Mouse (Mus musculus): ENCODE measurements around the gene Tanc2. TPM values are rescaled to one million over a fixed set of nuclear protein-coding genes. Genes with fewer than 3 reads are reported as not detected.

Tanc2 gene
- polyA plus RNA-seq, 1 experiment from 2014 or later = 52.9 TPM

- no peak overlapping the region for H3K9ac ChIP-seq
- no peak for ATAC-seq (ENCODE audit: low FRiP score)
- no peak for DNase-seq (ENCODE audit: low spot score)
- peaks cover 57% of the 10 kb centered on the region for H3K36me3 ChIP-seq (replicated peaks; ENCODE audit: control insufficient read depth, insufficient read depth)
- no peaks in the 10 kb centered on the region for H3K27me3 ChIP-seq (ENCODE audit: control insufficient read depth, insufficient read depth, low read length)
- no peaks in the 10 kb centered on the region for H3K9me3 ChIP-seq (ENCODE audit: control insufficient read depth, low read length)
- no peaks in the 10 kb centered on the region for H3K4me1 ChIP-seq (replicated peaks; ENCODE audit: control insufficient read depth, insufficient read depth, low read length)
- H3K4me2 ChIP-seq (replicated peaks) = no peak overlapping the region
- no peak overlapping the region for H3K27ac ChIP-seq
- H3K4me3 ChIP-seq (replicated peaks; ENCODE audit: low read length) = no peak overlapping the region
- 88% methylated on average over 1 of the region's 1 CpGs for WGBS
These were observed 317.6 kb downstream of the Tanc2 start for GRCm38 (mm10) chr11:105907381-105907780.

DNA sequence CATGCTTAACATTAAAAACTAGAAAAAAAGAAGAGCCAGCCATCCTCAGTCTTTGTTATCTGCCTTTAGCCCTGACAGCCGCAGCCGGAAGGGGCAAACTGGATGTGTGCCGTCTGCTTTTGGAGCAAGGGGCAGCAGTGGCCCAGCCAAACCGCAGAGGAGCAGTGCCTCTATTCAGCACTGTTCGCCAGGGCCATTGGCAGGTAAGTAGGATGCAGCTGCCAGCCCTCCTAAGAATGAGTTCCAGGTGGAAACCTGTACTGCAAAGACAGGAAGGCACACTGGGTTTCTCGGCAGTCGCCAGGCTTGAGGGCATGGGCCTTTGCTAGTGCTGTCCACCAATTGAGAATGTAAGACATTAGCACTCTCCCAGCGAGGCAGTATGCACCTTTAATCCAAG lies 319.1 kb downstream of the Tanc2 start:
- no peak overlapping the region for H3K4me3 ChIP-seq (replicated peaks; ENCODE audit: low read length)
- no peaks in the 10 kb centered on the region for H3K27me3 ChIP-seq (ENCODE audit: control insufficient read depth, insufficient read depth, low read length)
- ATAC-seq (ENCODE audit: low FRiP score) = no peak
- H3K9me3 ChIP-seq (ENCODE audit: control insufficient read depth, low read length) = no peaks in the 10 kb centered on the region
- peaks cover 55% of the 10 kb centered on the region for H3K36me3 ChIP-seq (replicated peaks; ENCODE audit: control insufficient read depth, insufficient read depth)
- no peak for DNase-seq (ENCODE audit: low spot score)
- H3K9ac ChIP-seq = no peak overlapping the region
- no peak overlapping the region for H3K27ac ChIP-seq
- no peak overlapping the region for H3K4me2 ChIP-seq (replicated peaks)
- 87% methylated on average over 8 of the region's 8 CpGs for WGBS
- no peaks in the 10 kb centered on the region for H3K4me1 ChIP-seq (replicated peaks; ENCODE audit: control insufficient read depth, insufficient read depth, low read length)

DNA sequence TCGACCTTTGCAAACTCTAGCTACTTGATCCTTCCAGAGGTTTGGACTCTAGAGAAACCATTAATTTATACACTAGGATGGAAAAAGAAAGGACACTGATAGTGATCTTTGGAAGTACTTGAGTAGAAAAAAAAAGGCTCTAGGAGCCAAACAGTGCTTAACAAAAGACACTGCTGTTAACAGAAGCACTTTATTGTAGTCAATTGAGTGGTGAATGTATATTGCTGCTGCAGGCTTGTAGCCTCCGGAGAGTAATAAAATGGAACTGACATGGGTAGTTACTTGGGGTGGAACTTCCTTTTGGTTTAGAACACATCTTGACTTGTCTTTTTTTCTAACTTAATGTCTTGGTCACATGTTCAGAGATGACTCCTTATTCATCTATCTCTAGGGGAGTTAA lies 319.8 kb downstream of the Tanc2 start:
- Histone ChIP-seq H3K27ac (no peak overlapping the region), H3K36me3 (replicated peaks; ENCODE audit: control insufficient read depth, insufficient read depth) (peaks cover 55% of the 10 kb centered on the region), H3K4me3 (replicated peaks; ENCODE audit: low read length) (no peak overlapping the region), H3K4me1 (replicated peaks; ENCODE audit: control insufficient read depth, insufficient read depth, low read length) (no peaks in the 10 kb centered on the region), H3K9ac (no peak overlapping the region), H3K4me2 (replicated peaks) (no peak overlapping the region), H3K9me3 (ENCODE audit: control insufficient read depth, low read length) (no peaks in the 10 kb centered on the region), H3K27me3 (ENCODE audit: control insufficient read depth, insufficient read depth, low read length) (no peaks in the 10 kb centered on the region)
- no peak for DNase-seq (ENCODE audit: low spot score)
- 55% methylated on average over 2 of the region's 2 CpGs for WGBS
- ATAC-seq (ENCODE audit: low FRiP score) = no peak

- Histone ChIP-seq H3K4me3 (replicated peaks; ENCODE audit: low read length) (no peak overlapping the region), H3K4me2 (replicated peaks) (no peak overlapping the region), H3K9me3 (ENCODE audit: control insufficient read depth, low read length) (no peaks in the 10 kb centered on the region), H3K36me3 (replicated peaks; ENCODE audit: control insufficient read depth, insufficient read depth) (peaks cover 63% of the 10 kb centered on the region), H3K27me3 (ENCODE audit: control insufficient read depth, insufficient read depth, low read length) (no peaks in the 10 kb centered on the region), H3K4me1 (replicated peaks; ENCODE audit: control insufficient read depth, insufficient read depth, low read length) (no peaks in the 10 kb centered on the region), H3K9ac (no peak overlapping the region), H3K27ac (peak overlapping the region; percentile 11; the same call in 1 of the 2 replicates)
- DNase-seq (ENCODE audit: low spot score) (no peak), ATAC-seq (ENCODE audit: low FRiP score) (no peak)
These were observed 321.4 kb downstream of the Tanc2 start for GRCm38 (mm10) chr11:105911149-105911548.

DNA sequence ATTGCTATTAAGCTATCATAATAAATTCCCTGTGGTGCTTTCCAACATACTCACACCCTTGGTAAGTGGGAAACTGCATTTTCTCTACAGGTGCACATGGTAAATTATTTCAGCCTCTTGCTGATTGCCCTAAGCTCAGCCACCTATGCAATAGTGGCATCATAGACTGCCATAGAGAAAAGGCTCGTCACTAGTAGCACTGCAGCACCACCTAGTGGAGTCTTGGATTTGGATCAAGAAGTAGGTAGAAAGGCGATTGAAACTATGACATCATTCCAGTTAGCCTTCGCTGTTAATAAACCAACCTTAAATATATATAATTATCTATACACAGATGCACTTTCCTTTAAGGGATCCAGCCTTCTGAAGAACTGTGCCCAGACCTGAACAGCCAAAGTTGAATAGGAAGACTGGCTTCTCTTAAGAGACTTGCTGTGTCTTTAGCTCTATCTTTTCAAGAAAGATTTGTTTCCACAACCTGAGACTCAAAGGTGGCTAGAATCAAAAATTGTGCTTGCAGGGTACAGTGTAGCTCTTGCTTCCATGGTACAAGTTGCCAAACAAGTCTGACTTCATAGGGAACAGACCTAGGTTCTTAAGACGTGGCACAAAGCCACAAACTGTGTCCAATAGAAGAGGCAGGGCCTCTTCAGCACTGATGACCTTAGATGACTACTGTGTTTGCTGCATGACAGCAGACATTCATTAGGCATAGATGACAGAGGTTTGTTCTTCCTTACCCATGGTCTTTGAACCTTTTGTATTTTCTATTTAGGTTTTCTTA lies 322.0 kb downstream of the Tanc2 start:
- 0 out of 2 replicates have a peak, but pooled peaks have one; percentile 59 for ATAC-seq (ENCODE audit: low FRiP score)
- H3K9me3 ChIP-seq (ENCODE audit: control insufficient read depth, low read length) = no peaks in the 10 kb centered on the region
- H3K4me1 ChIP-seq (replicated peaks; ENCODE audit: control insufficient read depth, insufficient read depth, low read length) = no peaks in the 10 kb centered on the region
- H3K9ac ChIP-seq = no peak overlapping the region
- peak; percentile 92 for DNase-seq (ENCODE audit: low spot score)
- no peak overlapping the region for H3K4me3 ChIP-seq (replicated peaks; ENCODE audit: low read length)
- H3K27ac ChIP-seq = peak overlapping the region; percentile 11; the same call in 1 of the 2 replicates
- H3K27me3 ChIP-seq (ENCODE audit: control insufficient read depth, insufficient read depth, low read length) = no peaks in the 10 kb centered on the region
- no peak overlapping the region for H3K4me2 ChIP-seq (replicated peaks)
- peaks cover 70% of the 10 kb centered on the region for H3K36me3 ChIP-seq (replicated peaks; ENCODE audit: control insufficient read depth, insufficient read depth)
- WGBS = 33% methylated on average over 4 of the region's 4 CpGs

GRCm38 (mm10) chr11:105913580-105913979 lies 323.8 kb downstream of the Tanc2 start:
- H3K4me1 ChIP-seq (replicated peaks; ENCODE audit: control insufficient read depth, insufficient read depth, low read length) = no peaks in the 10 kb centered on the region
- peaks cover 77% of the 10 kb centered on the region for H3K36me3 ChIP-seq (replicated peaks; ENCODE audit: control insufficient read depth, insufficient read depth)
- H3K4me3 ChIP-seq (replicated peaks; ENCODE audit: low read length) = no peak overlapping the region
- no peak for DNase-seq (ENCODE audit: low spot score)
- no peak for ATAC-seq (ENCODE audit: low FRiP score)
- no peak overlapping the region for H3K4me2 ChIP-seq (replicated peaks)
- no peaks in the 10 kb centered on the region for H3K9me3 ChIP-seq (ENCODE audit: control insufficient read depth, low read length)
- no peak overlapping the region for H3K9ac ChIP-seq
- no peak overlapping the region for H3K27ac ChIP-seq
- 43% methylated on average over 5 of the region's 5 CpGs for WGBS
- no peaks in the 10 kb centered on the region for H3K27me3 ChIP-seq (ENCODE audit: control insufficient read depth, insufficient read depth, low read length)

DNA sequence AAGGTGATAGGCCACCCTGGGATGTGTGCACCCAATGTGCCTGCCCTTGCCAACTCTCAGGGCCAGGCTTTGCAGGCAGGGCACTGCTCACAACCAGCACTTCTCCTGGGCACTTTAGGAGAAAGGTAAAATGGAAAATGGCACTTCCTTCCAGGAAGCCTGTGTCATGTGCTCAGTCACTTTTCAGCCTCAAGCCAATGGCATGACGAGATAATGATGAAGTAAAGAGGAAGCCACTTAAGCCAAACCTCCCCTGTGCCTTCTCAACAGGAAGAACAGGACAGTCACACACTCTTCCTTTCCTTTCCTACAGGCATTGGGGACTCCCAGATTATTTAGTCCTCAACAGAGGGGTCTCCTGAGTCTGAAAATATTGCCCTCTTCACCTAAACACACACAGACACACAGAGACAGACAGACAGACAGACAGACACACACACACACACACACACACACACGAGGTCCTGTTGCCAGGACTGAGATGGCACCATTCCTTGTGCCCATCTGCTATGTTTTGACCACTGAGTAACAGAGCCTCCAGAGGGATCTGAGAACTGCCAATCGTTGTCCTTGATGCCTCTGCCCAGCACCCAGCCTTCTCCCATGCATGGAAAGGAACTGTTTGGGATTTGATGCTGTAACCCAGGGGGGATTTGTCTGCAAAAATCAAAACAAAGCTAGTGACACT lies 330.5 kb downstream of the Tanc2 start:
- WGBS = 74% methylated on average over 3 of the region's 3 CpGs
- no peak for DNase-seq (ENCODE audit: low spot score)
- no peaks in the 10 kb centered on the region for H3K4me1 ChIP-seq (replicated peaks; ENCODE audit: control insufficient read depth, insufficient read depth, low read length)
- H3K9ac ChIP-seq = no peak overlapping the region
- H3K4me3 ChIP-seq (replicated peaks; ENCODE audit: low read length) = no peak overlapping the region
- no peak overlapping the region for H3K4me2 ChIP-seq (replicated peaks)
- H3K9me3 ChIP-seq (ENCODE audit: control insufficient read depth, low read length) = no peaks in the 10 kb centered on the region
- H3K27ac ChIP-seq = no peak overlapping the region
- H3K36me3 ChIP-seq (replicated peaks; ENCODE audit: control insufficient read depth, insufficient read depth) = peaks cover 93% of the 10 kb centered on the region
- no peaks in the 10 kb centered on the region for H3K27me3 ChIP-seq (ENCODE audit: control insufficient read depth, insufficient read depth, low read length)
- ATAC-seq (ENCODE audit: low FRiP score) = no peak

DNA sequence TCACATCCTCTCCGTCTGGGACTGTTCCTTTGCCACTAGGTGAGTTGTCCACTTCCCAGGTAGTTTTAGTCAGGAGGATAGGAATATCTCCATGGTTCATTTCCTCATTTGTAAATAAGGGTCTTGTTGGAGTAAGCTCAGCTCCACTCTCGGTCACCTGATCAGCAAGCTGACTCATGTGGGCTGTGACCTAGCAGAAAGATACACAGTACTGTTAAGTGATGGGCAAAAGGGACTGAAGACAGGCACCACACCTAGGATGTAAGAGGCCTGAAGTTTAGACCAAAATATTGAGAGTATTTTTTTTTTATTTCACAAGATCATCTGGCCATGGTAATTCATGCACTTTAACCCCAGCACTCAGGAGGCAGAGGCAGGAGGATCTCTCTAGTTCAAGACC lies 331.1 kb downstream of the Tanc2 start:
- H3K27ac ChIP-seq = no peak overlapping the region
- DNase-seq (ENCODE audit: low spot score) (no peak), ATAC-seq (ENCODE audit: low FRiP score) (no peak)
- H3K4me1 ChIP-seq (replicated peaks; ENCODE audit: control insufficient read depth, insufficient read depth, low read length) = no peaks in the 10 kb centered on the region
- no peaks in the 10 kb centered on the region for H3K27me3 ChIP-seq (ENCODE audit: control insufficient read depth, insufficient read depth, low read length)
- H3K4me3 ChIP-seq (replicated peaks; ENCODE audit: low read length) = no peak overlapping the region
- H3K9ac ChIP-seq = no peak overlapping the region
- WGBS = 88% methylated on average over 2 of the region's 2 CpGs
- H3K9me3 ChIP-seq (ENCODE audit: control insufficient read depth, low read length) = no peaks in the 10 kb centered on the region
- H3K36me3 ChIP-seq (replicated peaks; ENCODE audit: control insufficient read depth, insufficient read depth) = peaks cover 88% of the 10 kb centered on the region
- no peak overlapping the region for H3K4me2 ChIP-seq (replicated peaks)

DNA sequence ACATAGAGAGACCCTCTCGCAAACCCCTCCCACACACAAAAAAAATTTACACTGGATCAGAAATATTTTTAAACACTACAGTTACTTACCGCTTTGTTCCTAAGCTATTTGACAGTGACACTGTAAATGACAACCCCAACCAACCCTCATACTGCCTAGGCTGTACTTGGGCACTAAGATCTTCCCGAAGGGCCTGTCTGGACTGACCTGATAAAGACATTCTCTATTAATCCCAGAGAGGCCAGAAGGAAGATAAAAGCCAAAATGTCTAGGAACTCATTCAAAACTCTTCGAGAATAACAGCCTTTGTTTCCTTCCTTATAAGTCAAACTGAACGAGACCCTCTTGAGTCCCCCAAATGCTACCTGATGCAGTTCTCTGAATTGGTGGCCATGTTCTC lies 331.5 kb downstream of the Tanc2 start:
- DNase-seq (ENCODE audit: low spot score) (no peak), ATAC-seq (ENCODE audit: low FRiP score) (no peak)
- Histone ChIP-seq H3K4me1 (replicated peaks; ENCODE audit: control insufficient read depth, insufficient read depth, low read length) (no peaks in the 10 kb centered on the region), H3K9me3 (ENCODE audit: control insufficient read depth, low read length) (no peaks in the 10 kb centered on the region), H3K9ac (no peak overlapping the region), H3K36me3 (replicated peaks; ENCODE audit: control insufficient read depth, insufficient read depth) (peaks cover 84% of the 10 kb centered on the region), H3K4me3 (replicated peaks; ENCODE audit: low read length) (no peak overlapping the region), H3K27me3 (ENCODE audit: control insufficient read depth, insufficient read depth, low read length) (no peaks in the 10 kb centered on the region), H3K27ac (no peak overlapping the region), H3K4me2 (replicated peaks) (no peak overlapping the region)
- 93% methylated on average over 5 of the region's 5 CpGs for WGBS
